Mouse (Mus musculus): ENCODE results near the gene Adamts13. TPM values are rescaled to one million over a fixed set of nuclear protein-coding genes. Genes with fewer than 3 reads are reported as not detected.

Gene Adamts13
- total RNA-seq (2021), result not detected
- long read RNA-seq, experiment 1, result 0 reads
- long read RNA-seq, experiment 2, result 0 reads

GRCm38 (mm10) chr2:26973116-26973515 is at the start of gene Adamts13:
Adamts13 (plus strand) TSS chr2:26973416.
- DNase-seq (ENCODE audit: low spot score in 2 of 2), result no peak

GRCm38 (mm10) chr2:26927745-26928476 is 45.3 kb upstream of the Adamts13 start:
- DNase-seq (ENCODE audit: low spot score in 2 of 2), result no peak

- peak in 1 of 2 experiments; percentile 58 for DNase-seq (ENCODE audit: low spot score in 2 of 2)
Observed at GRCm38 (mm10) chr2:26930390-26930789, 42.8 kb upstream of the Adamts13 start.

- DNase-seq (ENCODE audit: low spot score in 2 of 2), result no peak
Observed at GRCm38 (mm10) chr2:26932473-26933303, 40.5 kb upstream of the Adamts13 start.

- peak; percentile 93 to 94 for DNase-seq (ENCODE audit: low spot score in 2 of 2)
Observed at GRCm38 (mm10) chr2:26933304-26934055, 39.7 kb upstream of the Adamts13 start, which contains the start of the genes Surf4 and Stkld1. Surf4 (minus strand) TSS chr2:26933928. Stkld1 (plus strand) TSS chr2:26934047.

GRCm38 (mm10) chr2:26935286-26935685 is 37.9 kb upstream of the Adamts13 start:
- DNase-seq (ENCODE audit: low spot score in 2 of 2), result no peak

GRCm38 (mm10) chr2:26936425-26936824 is 36.8 kb upstream of the Adamts13 start:
- DNase-seq (ENCODE audit: low spot score in 2 of 2), result no peak

- DNase-seq (ENCODE audit: low spot score in 2 of 2), result no peak
Observed at GRCm38 (mm10) chr2:26941539-26941938, 31.7 kb upstream of the Adamts13 start.

- no peak for DNase-seq (ENCODE audit: low spot score in 2 of 2)
Observed at GRCm38 (mm10) chr2:26943253-26943652, 30.0 kb upstream of the Adamts13 start.

- DNase-seq (ENCODE audit: low spot score in 2 of 2), result no peak
Observed at GRCm38 (mm10) chr2:26950411-26950810, 22.8 kb upstream of the Adamts13 start.

GRCm38 (mm10) chr2:26951346-26951905 is 21.8 kb upstream of the Adamts13 start:
- no peak for DNase-seq (ENCODE audit: low spot score in 2 of 2)

- DNase-seq (ENCODE audit: low spot score in 2 of 2), result no peak
Observed at GRCm38 (mm10) chr2:26952193-26952592, 21.0 kb upstream of the Adamts13 start.

GRCm38 (mm10) chr2:26952866-26953265 is 20.4 kb upstream of the Adamts13 start:
- no peak for DNase-seq (ENCODE audit: low spot score in 2 of 2)

- DNase-seq (ENCODE audit: low spot score in 2 of 2), result no peak
Observed at GRCm38 (mm10) chr2:26954735-26955395, 18.4 kb upstream of the Adamts13 start.

GRCm38 (mm10) chr2:26956811-26957487 is 16.3 kb upstream of the Adamts13 start:
- DNase-seq (ENCODE audit: low spot score in 2 of 2), result no peak

GRCm38 (mm10) chr2:26957488-26957859 is 15.7 kb upstream of the Adamts13 start:
- DNase-seq (ENCODE audit: low spot score in 2 of 2), result no peak

GRCm38 (mm10) chr2:26960756-26961155 is 12.5 kb upstream of the Adamts13 start:
- DNase-seq (ENCODE audit: low spot score in 2 of 2), result no peak

GRCm38 (mm10) chr2:26963923-26964723 is 9.1 kb upstream of the Adamts13 start, which contains the start of gene Rexo4:
Rexo4 (minus strand) TSS chr2:26964386.
- DNase-seq (ENCODE audit: low spot score in 2 of 2), result peak; percentile 90 to 91
